Mouse (Mus musculus) megakaryocyte, embryonic 14.5 days (primary cell): ENCODE results near the gene Cemip. TPM values are rescaled to one million over a fixed set of nuclear protein-coding genes. Genes with fewer than 3 reads are reported as not detected.

Experiments
- H3K27me3 ChIP-seq: replicated peaks from 2 replicates; pipeline ENCODE3; 2012; ENCODE audit warnings: inconsistent platforms
- H3K36me3 ChIP-seq: replicated peaks from 2 replicates; pipeline ENCODE3; 2012; ENCODE audit warnings: low read length, inconsistent platforms, mixed read lengths
- H3K4me1 ChIP-seq: 2 replicates; pipeline ENCODE4 v1.6.1; 2012; ENCODE audit warnings: inconsistent platforms
- H3K4me3 ChIP-seq: replicated peaks from 2 replicates; pipeline ENCODE3; 2012; ENCODE audit warnings: moderate library complexity, mild to moderate bottlenecking, inconsistent platforms
- H3K9me3 ChIP-seq: 2 replicates; pipeline ENCODE4 v1.6.1; 2012; ENCODE audit warnings: inconsistent platforms
- FLI1 ChIP-seq: IDR thresholded peaks from 2 replicates; pipeline ENCODE4 v1.6.1; 2012; ENCODE audit warnings: low read length, inconsistent platforms, mixed read lengths
- GATA1 ChIP-seq: IDR thresholded peaks from 3 replicates; pipeline ENCODE4 v1.6.1; 2012; ENCODE audit warnings: mixed read lengths, low read length, inconsistent platforms, borderline replicate concordance
- polyA plus RNA-seq: library from polyadenylated mRNA; stranded (reverse); fragments of >175 nt; gene quantifications from 2 replicates; pipeline ENCODE4 v1.2.3, GENCODE M21; 2012; ENCODE audit warnings: low replicate concordance; ENCODE audit not compliant: insufficient read depth

Gene Cemip
- polyA plus RNA-seq, 1 experiment, result 1.2 TPM

GRCm38 (mm10) chr7:83889383-83889782 is 196.9 kb downstream of the Cemip start:
- peaks cover 8% of the 10 kb centered on the region for H3K36me3 ChIP-seq
- H3K27me3 ChIP-seq, result no peaks in the 10 kb centered on the region
- no peak overlapping the region for H3K4me3 ChIP-seq
- TF ChIP-seq FLI1 (no peak), GATA1 (no peak)
- H3K9me3 ChIP-seq, result no peaks in the 10 kb centered on the region
- peaks cover 62% of the 10 kb centered on the region for H3K4me1 ChIP-seq

DNA sequence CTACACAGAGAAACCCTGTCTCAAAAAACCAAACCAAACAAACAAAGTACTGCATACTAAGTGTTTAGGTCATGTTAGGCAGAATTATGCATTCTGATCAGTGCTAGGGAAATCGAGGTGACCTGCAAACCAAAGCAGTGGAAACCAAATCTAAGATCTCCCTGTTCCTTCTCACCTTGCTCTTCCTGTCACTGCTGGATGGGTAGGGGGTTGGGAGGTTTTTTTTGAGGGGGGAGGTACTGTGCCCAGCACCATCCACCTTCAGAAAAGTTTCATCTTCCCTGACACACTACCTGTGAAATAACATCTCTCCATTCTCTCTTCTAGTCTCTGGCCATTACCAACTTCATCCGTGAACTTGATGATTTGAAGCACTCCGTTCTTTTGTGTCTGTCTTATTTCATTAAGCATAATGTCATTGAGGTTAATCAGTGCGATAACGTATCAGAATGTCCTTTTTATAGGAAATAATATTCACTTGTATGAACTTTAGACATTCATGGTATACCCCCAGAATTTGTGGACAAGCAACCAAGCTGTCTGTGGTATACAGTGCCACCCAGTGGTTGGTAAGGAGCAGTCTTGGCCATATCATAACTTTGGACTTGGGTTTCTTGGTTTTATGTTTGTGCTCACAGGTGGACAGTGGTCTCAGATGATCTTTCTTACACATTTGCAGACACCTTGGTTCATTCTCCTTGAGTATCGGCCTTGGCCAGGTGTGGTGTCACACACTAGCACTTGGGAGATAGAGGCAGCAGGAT is 199.8 kb downstream of the Cemip start:
- H3K27me3 ChIP-seq, result no peaks in the 10 kb centered on the region
- TF ChIP-seq GATA1 (no peak), FLI1 (no peak)
- H3K4me1 ChIP-seq, result peaks cover 62% of the 10 kb centered on the region

GRCm38 (mm10) chr7:83885835-83886234 is 200.5 kb downstream of the Cemip start:
- Histone ChIP-seq H3K27me3 (no peaks in the 10 kb centered on the region), H3K4me1 (peaks cover 63% of the 10 kb centered on the region), H3K36me3 (peaks cover 19% of the 10 kb centered on the region), H3K4me3 (no peak overlapping the region), H3K9me3 (peaks cover 6% of the 10 kb centered on the region)
- TF ChIP-seq GATA1 (no peak), FLI1 (no peak)

More for the DNA sequence above, 199.8 kb downstream of the Cemip start:
- Histone ChIP-seq H3K36me3 (peaks cover 19% of the 10 kb centered on the region), H3K9me3 (peaks cover 6% of the 10 kb centered on the region), H3K4me3 (no peak overlapping the region)

- Histone ChIP-seq H3K4me1 (peaks cover 63% of the 10 kb centered on the region), H3K27me3 (no peaks in the 10 kb centered on the region), H3K4me3 (peak overlapping the region; percentile 98), H3K9me3 (peaks cover 6% of the 10 kb centered on the region), H3K36me3 (peaks cover 19% of the 10 kb centered on the region)
- TF ChIP-seq FLI1 (no peak), GATA1 (no peak)
Measured at GRCm38 (mm10) chr7:83884921-83885532, 201.3 kb downstream of the Cemip start.

- Histone ChIP-seq H3K27me3 (no peaks in the 10 kb centered on the region), H3K4me3 (peak within 1 kb of the TSS; percentile 98), H3K4me1 (peaks cover 57% of the 10 kb centered on the region), H3K36me3 (peaks cover 19% of the 10 kb centered on the region), H3K9me3 (peaks cover 6% of the 10 kb centered on the region)
- TF ChIP-seq FLI1, result no peak
- no peak for TF ChIP-seq GATA1
Measured at GRCm38 (mm10) chr7:83884021-83884658, 202.2 kb downstream of the Cemip start, which contains the start of the genes Tlnrd1 and Mesd. Gene Tlnrd1, minus strand, starts transcription at chr7:83884305. Gene Mesd, plus strand, starts transcription at chr7:83884466.

DNA sequence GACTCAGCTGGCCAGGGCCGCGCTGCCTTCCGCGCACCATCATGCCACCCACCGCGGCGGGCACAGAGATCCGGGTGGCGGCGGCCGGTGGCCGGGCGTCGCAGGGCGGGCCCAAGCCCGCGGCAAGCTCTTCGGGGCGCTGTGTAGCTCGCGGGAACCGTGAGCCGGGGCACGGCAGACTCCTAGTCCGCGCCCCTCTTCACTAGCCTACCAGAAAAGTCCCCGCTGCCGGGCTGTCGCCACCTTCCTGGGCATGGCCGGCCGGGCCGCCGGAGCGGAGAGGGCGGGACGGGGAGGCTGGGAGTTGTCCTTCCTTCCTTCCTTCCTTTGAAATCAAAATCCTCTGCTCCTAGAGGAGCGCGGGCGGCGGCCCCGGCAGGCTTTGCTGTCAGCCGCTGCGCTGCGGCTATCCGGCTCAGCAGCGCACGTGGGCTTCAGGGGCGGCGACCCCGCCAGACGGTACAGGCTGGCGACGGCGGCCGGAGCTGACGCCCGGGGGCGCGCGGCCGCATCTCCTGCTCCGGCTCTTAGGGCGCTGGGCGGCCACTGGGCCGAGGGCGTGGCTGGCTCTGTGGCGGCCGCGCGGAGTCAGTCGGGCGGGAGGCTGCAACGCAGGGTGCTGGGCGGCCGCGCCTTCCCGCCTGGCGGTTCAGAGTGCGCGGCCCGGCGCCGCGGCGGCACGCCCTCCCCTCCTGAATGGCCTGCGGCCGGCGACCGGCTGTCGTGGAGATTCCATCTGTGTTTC is 202.9 kb downstream of the Cemip start:
- no peaks in the 10 kb centered on the region for H3K27me3 ChIP-seq
- peaks cover 60% of the 10 kb centered on the region for H3K4me1 ChIP-seq

More for the DNA sequence above, 202.9 kb downstream of the Cemip start:
- TF ChIP-seq GATA1 (no peak), FLI1 (no peak)
- Histone ChIP-seq H3K9me3 (peaks cover 6% of the 10 kb centered on the region), H3K4me3 (peak overlapping the region; percentile 98), H3K36me3 (peaks cover 19% of the 10 kb centered on the region)

Other genes with a start within 250 kb of the Cemip start
- 23.5 and 35.1 TPM in 2 replicates for gene Tlnrd1, start 202.2 kb downstream of the Cemip start, polyA plus RNA-seq
- 34.7 and 35.8 TPM in 2 replicates for gene Mesd, start 202.0 kb downstream of the Cemip start, polyA plus RNA-seq
- 8.1 and 16.3 TPM in 2 replicates for gene Abhd17c, start 65.4 kb upstream of the Cemip start, polyA plus RNA-seq